Mouse (Mus musculus) CH12.LX (cell line): Measurements from ENCODE around the gene Cd151. TPM values are rescaled to one million over a fixed set of nuclear protein-coding genes. Genes with fewer than 3 reads are reported as not detected.

Experiments used
- DNase-seq: peaks from one replicate; pipeline ENCODE4 v3.0.0-alpha.2; 2013; ENCODE audit errors: extremely low read depth
- H3K27ac ChIP-seq: 2 replicates; pipeline ENCODE4 v1.5.1; 2012; ENCODE audit warnings: low read depth, mild to moderate bottlenecking, control low read depth, moderate library complexity; ENCODE audit not compliant: insufficient read depth
- H3K27me3 ChIP-seq: replicated peaks from 2 replicates; pipeline ENCODE3; 2012; ENCODE audit warnings: inconsistent platforms
- H3K36me3 ChIP-seq, 2 experiments: replicated peaks in 1 of 2; 2 replicates each; pipeline versions ENCODE3 to v1.6.1; 2012; ENCODE audit warnings: inconsistent platforms in 1 of 2, low read length in 1 of 2, mild to moderate bottlenecking in 1 of 2, mixed read lengths in 1 of 2, moderate library complexity in 1 of 2; ENCODE audit not compliant: control insufficient read depth in 1 of 2, insufficient read depth in 1 of 2
- H3K4me1 ChIP-seq, 2 experiments: 2 replicates each; pipeline ENCODE4 v1.6.1; 2012; ENCODE audit warnings: inconsistent platforms in 1 of 2, moderate library complexity in 1 of 2; ENCODE audit not compliant: insufficient read depth in 2 of 2, control insufficient read depth in 1 of 2
- H3K4me2 ChIP-seq: 2 replicates; pipeline ENCODE4 v1.6.1; 2012; ENCODE audit warnings: low read depth, mild to moderate bottlenecking, control low read depth; ENCODE audit not compliant: poor library complexity, insufficient read depth, severe bottlenecking
- H3K4me3 ChIP-seq, 3 experiments: fragments of 150-350 bp in 1 of 3; sonication (generic) in 1 of 3; replicated peaks in 1 of 3; 2 replicates each; pipeline versions ENCODE3 to v1.5.1; 2011 to 2012; ENCODE audit warnings: low read depth in 2 of 3, low read length in 2 of 3, mild to moderate bottlenecking in 2 of 3, moderate library complexity in 2 of 3, control low read depth in 1 of 3, improper control_type of control experiment in 1 of 3, inconsistent platforms in 1 of 3, mixed read lengths in 1 of 3; ENCODE audit not compliant: poor library complexity in 1 of 3
- H3K79me2 ChIP-seq: replicated peaks from 2 replicates; pipeline ENCODE4 v1.6.1; 2012; ENCODE audit warnings: mild to moderate bottlenecking, moderate library complexity; ENCODE audit not compliant: control insufficient read depth, poor library complexity, insufficient read depth, severe bottlenecking; ENCODE audit errors: extremely low read depth
- H3K9ac ChIP-seq: 2 replicates; pipeline ENCODE4 v1.6.1; 2012; ENCODE audit warnings: low read depth, mild to moderate bottlenecking, control low read depth, moderate library complexity; ENCODE audit not compliant: insufficient read depth
- H3K9me3 ChIP-seq: replicated peaks from 2 replicates; pipeline ENCODE3; 2012; ENCODE audit warnings: low read length, inconsistent platforms, mixed read lengths
- CHD1 ChIP-seq: IDR thresholded peaks from 2 replicates; pipeline ENCODE4 v1.6.1; 2012; ENCODE audit warnings: low read depth, low read length, improper control_type of control experiment, inconsistent platforms
- ELF1 ChIP-seq: IDR thresholded peaks from 2 replicates; pipeline ENCODE4 v1.6.1; 2014; ENCODE audit warnings: low read depth, mild to moderate bottlenecking, inconsistent platforms, low read length, improper control_type of control experiment
- EP300 ChIP-seq: IDR thresholded peaks from 2 replicates; pipeline ENCODE4 v1.6.1; 2011; ENCODE audit warnings: low read length, improper control_type of control experiment
- GABPA ChIP-seq: IDR thresholded peaks from 2 replicates; pipeline ENCODE4 v1.6.1; 2012; ENCODE audit warnings: low read depth, low read length, improper control_type of control experiment, inconsistent platforms; ENCODE audit not compliant: insufficient replicate concordance
- IRF4 ChIP-seq: IDR thresholded peaks from 2 replicates; pipeline ENCODE4 v1.6.1; 2014; ENCODE audit warnings: low read depth, mild to moderate bottlenecking, inconsistent platforms, low read length, improper control_type of control experiment
- JUND ChIP-seq: conservative IDR thresholded peaks from 2 replicates; pipeline ENCODE4 v1.6.1; 2011; ENCODE audit warnings: low read depth, low read length, improper control_type of control experiment
- KAT2A ChIP-seq: IDR thresholded peaks from 2 replicates; pipeline ENCODE4 v1.6.1; 2012; ENCODE audit warnings: low read length, improper control_type of control experiment, inconsistent platforms; ENCODE audit not compliant: insufficient replicate concordance
- MAFK ChIP-seq: IDR thresholded peaks from 2 replicates; pipeline ENCODE4 v1.6.1; 2011; ENCODE audit warnings: low read length, improper control_type of control experiment; ENCODE audit not compliant: insufficient replicate concordance
- MAZ ChIP-seq: IDR thresholded peaks from 2 replicates; pipeline ENCODE4 v1.6.1; 2012; ENCODE audit warnings: low read depth, mild to moderate bottlenecking, inconsistent platforms, low read length, improper control_type of control experiment, moderate library complexity
- MEF2A ChIP-seq: IDR thresholded peaks from 2 replicates; pipeline ENCODE4 v1.6.1; 2014; ENCODE audit warnings: low read depth, mild to moderate bottlenecking, inconsistent platforms, low read length, improper control_type of control experiment, borderline replicate concordance
- MXI1 ChIP-seq: IDR thresholded peaks from 2 replicates; pipeline ENCODE4 v1.6.1; 2011; ENCODE audit warnings: mild to moderate bottlenecking, low read depth, low read length, improper control_type of control experiment
- NELFE ChIP-seq: IDR thresholded peaks from 2 replicates; pipeline ENCODE4 v1.6.1; 2011; ENCODE audit warnings: low read depth, low read length, improper control_type of control experiment
- PAX5 ChIP-seq: IDR thresholded peaks from 2 replicates; pipeline ENCODE4 v1.6.1; 2012; ENCODE audit warnings: low read length, inconsistent platforms, mixed read lengths
- POLR2A ChIP-seq: IDR thresholded peaks from 2 replicates; pipeline ENCODE4 v1.6.1; 2011; ENCODE audit warnings: low read depth, mild to moderate bottlenecking, improper control_type of control experiment, low read length
- POLR2AphosphoS2 ChIP-seq: IDR thresholded peaks from 2 replicates; pipeline ENCODE4 v1.6.1; 2011; ENCODE audit warnings: low read depth, low read length, improper control_type of control experiment
- RAD21 ChIP-seq: IDR thresholded peaks from 2 replicates; pipeline ENCODE4 v1.6.1; 2011; ENCODE audit warnings: low read depth, mild to moderate bottlenecking, low read length, improper control_type of control experiment, moderate library complexity
- RCOR1 ChIP-seq: conservative IDR thresholded peaks from 2 replicates; pipeline ENCODE4 v1.6.1; 2012; ENCODE audit warnings: low read depth, mild to moderate bottlenecking, inconsistent platforms, low read length, improper control_type of control experiment
- TBP ChIP-seq: conservative IDR thresholded peaks from 2 replicates; pipeline ENCODE4 v1.6.1; 2011; ENCODE audit warnings: low read depth, low read length, improper control_type of control experiment
- TCF12 ChIP-seq: IDR thresholded peaks from 2 replicates; pipeline ENCODE4 v1.6.1; 2014; ENCODE audit warnings: low read depth, mild to moderate bottlenecking, inconsistent platforms, low read length, improper control_type of control experiment
- UBTF ChIP-seq: IDR thresholded peaks from 2 replicates; pipeline ENCODE4 v1.6.1; 2012; ENCODE audit warnings: low read depth, mild to moderate bottlenecking, inconsistent platforms, low read length, improper control_type of control experiment, moderate library complexity
- USF1 ChIP-seq: IDR thresholded peaks from 2 replicates; pipeline ENCODE4 v1.6.1; 2014; ENCODE audit warnings: low read depth, mild to moderate bottlenecking, inconsistent platforms, low read length, improper control_type of control experiment
- USF2 ChIP-seq: conservative IDR thresholded peaks from 2 replicates; pipeline ENCODE4 v1.6.1; 2011; ENCODE audit warnings: low read depth, low read length, improper control_type of control experiment
- ZC3H11A ChIP-seq: IDR thresholded peaks from 2 replicates; pipeline ENCODE4 v1.6.1; 2012; ENCODE audit warnings: low read depth, mild to moderate bottlenecking, inconsistent platforms, low read length, improper control_type of control experiment
- ZKSCAN1 ChIP-seq: IDR thresholded peaks from 2 replicates; pipeline ENCODE4 v1.6.1; 2012; ENCODE audit warnings: low read depth, inconsistent platforms, low read length, improper control_type of control experiment, borderline replicate concordance
- ZMIZ1 ChIP-seq: IDR thresholded peaks from 2 replicates; pipeline ENCODE4 v1.6.1; 2012; ENCODE audit warnings: low read depth, mild to moderate bottlenecking, inconsistent platforms, low read length, improper control_type of control experiment
- ZNF384 ChIP-seq: IDR thresholded peaks from 2 replicates; pipeline ENCODE4 v1.6.1; 2012; ENCODE audit warnings: low read depth, low read length, improper control_type of control experiment, inconsistent platforms
- dilution Hi-C: fragments of 300-500 bp; cut with MboI; formaldehyde crosslinking; loops from 2 replicates; pipeline ENCODE4 v1.14.3; 2020; ENCODE audit warnings: low sequenced_read_pairs; ENCODE audit not compliant: extremely low pct_unique_long_range_greater_than_20kb, extremely low pct_ligation_motif_present
- in situ Hi-C: fragments of 300-500 bp; cut with MboI; formaldehyde crosslinking; loops from 3 replicates; pipeline ENCODE4 v1.14.3; 2019; ENCODE audit warnings: low sequenced_read_pairs, low pct_ligation_motif_present, low pct_unique_long_range_greater_than_20kb, mixed read lengths
- polyA plus RNA-seq: library from polyadenylated mRNA; unstranded; fragments of >175 nt; gene quantifications from 2 replicates; pipeline ENCODE4 v1.2.1, GENCODE M21; 2012; ENCODE audit warnings: low read depth; ENCODE audit not compliant: insufficient read length
- total RNA-seq, 2 experiments: library from RNA; depleted of rRNA; stranded (reverse); fragments of 300-350 nt in 1 of 2; fragments of >200 nt in 1 of 2; gene quantifications; 2 replicates each; pipeline ENCODE4 v1.2.3; 2012 to 2014

The Cd151 gene
- total and polyA plus RNA-seq, 3 experiments: 10.6 to 21.1 (median 14.9) TPM

- Histone ChIP-seq H3K9me3 (no peaks in the 10 kb centered on the region), H3K27me3 (no peaks in the 10 kb centered on the region), H3K27ac (no peak overlapping the region), H3K36me3 (peaks cover 0 to 43% of the 10 kb centered on the region in 2 experiments), H3K4me1 (peaks cover 17 to 39% of the 10 kb centered on the region in 2 experiments), H3K4me3 (no peak overlapping the region), H3K4me2 (peak overlapping the region; percentile 88; the same call in 1 of the 2 replicates), H3K79me2 (no peaks in the 10 kb centered on the region), H3K9ac (no peak overlapping the region)
- TF ChIP-seq EP300 (no peak), TCF12 (no peak), TBP (no peak), USF1 (no peak), UBTF (no peak), KAT2A (no peak), USF2 (no peak), MXI1 (no peak), MAZ (no peak), POLR2AphosphoS2 (no peak), IRF4 (no peak), CHD1 (no peak), PAX5 (no peak), RCOR1 (no peak), RAD21 (no peak), ZKSCAN1 (no peak), JUND (no peak)
- dilution Hi-C loops (no loop called here), in situ Hi-C loops (loop anchor here (5.0 kb wide), 1 partner anchor 45 kb away; no protein-coding TSS in a partner anchor)
- no peak for DNase-seq
Measured at GRCm38 (mm10) chr7:141482531-141483024, 15.4 kb downstream of the Cd151 start.

- H3K27me3 ChIP-seq: no peaks in the 10 kb centered on the region
- peaks cover 20 to 45% of the 10 kb centered on the region in 2 experiments for H3K4me1 ChIP-seq
- no peak for DNase-seq
- in situ Hi-C loops: loop anchor here (5.0 kb wide), 1 partner anchor 44 kb away; no protein-coding TSS in a partner anchor
- H3K79me2 ChIP-seq: no peaks in the 10 kb centered on the region
- no peak overlapping the region for H3K4me3 ChIP-seq
- H3K9ac ChIP-seq: no peak overlapping the region
- peaks cover 0 to 44% of the 10 kb centered on the region in 2 experiments for H3K36me3 ChIP-seq
- TF ChIP-seq MEF2A (no peak), MAZ (no peak), ELF1 (no peak), CHD1 (no peak), ZC3H11A (no peak), EP300 (no peak), IRF4 (no peak), MAFK (no peak), GABPA (no peak), ZMIZ1 (no peak), POLR2AphosphoS2 (no peak), RAD21 (no peak), ZNF384 (no peak), KAT2A (no peak), POLR2A (no peak), NELFE (no peak), MXI1 (no peak)
- TF ChIP-seq, all 38 proteins: peak for 0
- no peaks in the 10 kb centered on the region for H3K9me3 ChIP-seq
- no peak overlapping the region for H3K27ac ChIP-seq
- H3K4me2 ChIP-seq: no peak overlapping the region
- dilution Hi-C loops: no loop called here
Measured at GRCm38 (mm10) chr7:141483114-141483653, 16.0 kb downstream of the Cd151 start.
